Mouse (Mus musculus) brain, embryonic 14.5 days (tissue): Measurements from ENCODE around the gene Btbd11. TPM values are rescaled to one million over a fixed set of nuclear protein-coding genes. Genes with fewer than 3 reads are reported as not detected.

ENCODE experiments used
- DNase-seq: peaks from one replicate; pipeline ENCODE4 v3.0.0-alpha.2; 2011; ENCODE audit warnings: low read depth
- CTCF ChIP-seq: fragments of 200-500 bp; IDR thresholded peaks from 2 replicates; pipeline ENCODE4 v1.5.1; 2012; ENCODE audit warnings: inconsistent platforms, mild to moderate bottlenecking, moderate library complexity, borderline replicate concordance; ENCODE audit not compliant: insufficient read depth, insufficient read length; ENCODE audit errors: extremely low read depth
- POLR2A ChIP-seq: fragments of 200-500 bp; IDR thresholded peaks from 2 replicates; pipeline ENCODE4 v1.6.1; 2012; ENCODE audit warnings: mild to moderate bottlenecking, inconsistent platforms, borderline replicate concordance; ENCODE audit not compliant: poor library complexity, insufficient read depth, insufficient read length, severe bottlenecking; ENCODE audit errors: extremely low read depth
- polyA plus RNA-seq: library from polyadenylated mRNA; depleted of rRNA; stranded (reverse); fragments of >200 nt; gene quantifications from 2 replicates; pipeline ENCODE4 v1.2.3, GENCODE M21; 2012

Btbd11 gene
- polyA plus RNA-seq, 1 experiment = 24.5 TPM

DNA sequence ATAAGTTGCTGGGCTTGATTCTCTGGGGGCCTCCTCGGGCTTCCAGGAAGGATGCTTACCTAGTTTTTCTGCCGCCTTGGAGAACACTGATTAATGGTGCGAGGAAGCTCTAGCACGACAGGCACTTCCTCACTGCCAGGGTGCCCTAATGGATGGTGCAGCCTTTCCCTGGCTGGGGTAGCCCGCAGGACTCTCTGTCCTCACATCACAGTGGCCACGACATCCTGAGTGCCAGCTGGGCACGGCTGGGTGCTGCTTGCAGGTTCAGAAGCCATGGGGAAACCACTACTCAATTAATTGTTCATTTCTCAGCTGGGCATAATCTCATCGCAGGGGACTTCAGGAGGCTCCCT is 79.8 kb downstream of the Btbd11 start:
- TF ChIP-seq POLR2A (no peak), CTCF (no peak)
- DNase-seq = no peak

DNA sequence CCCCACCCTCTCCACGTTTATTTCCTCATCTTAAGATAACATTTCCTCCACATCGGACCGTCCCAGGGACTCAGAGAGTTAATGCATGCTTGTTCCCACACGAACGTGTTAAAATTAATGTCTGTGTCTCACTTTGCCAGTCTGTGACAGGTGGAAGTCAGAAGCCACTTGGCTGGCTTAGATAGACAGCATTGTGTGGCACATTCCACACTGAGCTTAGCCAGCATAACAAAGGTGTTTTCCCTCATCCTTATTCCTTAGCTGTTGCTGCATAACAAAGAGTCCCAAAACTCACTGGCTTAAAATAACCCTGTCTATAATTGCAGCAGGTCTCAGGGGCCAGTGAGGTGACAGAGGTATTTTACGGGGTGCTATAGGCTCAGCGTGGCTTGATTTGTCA is 80.8 kb downstream of the Btbd11 start:
- TF ChIP-seq CTCF (no peak), POLR2A (no peak)
- peak; percentile 31 for DNase-seq

DNA sequence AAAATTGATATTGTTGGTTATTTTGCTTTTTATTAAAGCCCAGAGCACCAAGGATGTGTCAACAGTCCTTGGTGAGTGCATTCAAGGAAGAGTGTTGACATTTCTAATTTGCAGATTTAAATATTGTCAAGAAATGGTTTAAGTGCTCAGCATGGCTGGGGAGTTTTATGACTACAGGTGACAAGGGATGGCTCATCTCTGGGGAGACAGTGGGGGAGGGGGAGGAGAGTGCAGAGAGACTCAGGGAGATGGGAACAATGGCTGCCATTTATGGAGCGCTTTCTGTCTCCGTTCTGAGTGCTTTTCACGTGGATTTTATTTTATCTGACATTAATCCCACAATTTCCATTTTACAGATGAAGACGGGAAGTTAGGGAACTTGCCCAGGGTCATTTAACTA is 81.9 kb downstream of the Btbd11 start:
- TF ChIP-seq CTCF = no peak
- no peak for TF ChIP-seq POLR2A
- peak; percentile 53 for DNase-seq

DNA sequence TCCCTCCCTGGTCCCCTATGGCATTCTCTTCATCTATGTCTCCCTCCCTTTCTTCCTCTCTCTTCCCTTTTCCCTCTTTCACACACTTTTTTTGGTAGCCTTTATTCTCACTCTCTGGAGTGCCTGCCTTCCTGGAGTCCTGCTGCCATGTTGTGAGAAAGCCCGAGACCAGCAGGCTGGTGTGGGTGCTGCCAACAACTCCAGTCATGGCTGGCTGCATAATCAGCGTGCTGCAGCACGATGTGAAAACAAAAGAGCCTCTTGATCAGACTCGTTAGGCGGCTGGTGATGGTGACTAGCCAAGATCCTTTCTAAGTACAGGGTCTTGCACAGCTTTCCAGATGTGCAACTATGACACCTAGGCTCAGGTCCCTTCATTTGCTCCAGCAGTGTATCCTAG is 82.7 kb downstream of the Btbd11 start:
- TF ChIP-seq CTCF = no peak
- no peak for TF ChIP-seq POLR2A
- peak; percentile 73 for DNase-seq

DNA sequence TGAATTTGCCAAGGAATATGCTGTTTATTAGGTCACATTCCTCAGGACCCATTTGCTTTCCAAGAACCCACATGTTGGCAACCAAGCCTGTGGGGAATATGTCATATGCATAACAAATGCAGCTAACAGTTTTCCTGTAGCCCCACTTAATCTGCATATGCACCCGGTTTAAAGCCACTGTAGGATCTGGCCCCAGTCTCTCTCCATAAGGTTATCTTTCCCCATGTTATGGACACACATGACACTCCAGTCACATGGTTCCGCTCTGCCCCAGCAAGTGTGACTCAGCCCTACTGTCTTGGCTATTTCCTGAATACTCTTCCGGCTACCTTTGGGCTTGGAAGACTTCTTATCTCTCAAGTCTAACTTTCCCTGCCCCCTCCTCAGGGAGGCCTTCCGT is 86.7 kb downstream of the Btbd11 start:
- peak; percentile 37 for DNase-seq
- TF ChIP-seq POLR2A (no peak), CTCF (no peak)

DNA sequence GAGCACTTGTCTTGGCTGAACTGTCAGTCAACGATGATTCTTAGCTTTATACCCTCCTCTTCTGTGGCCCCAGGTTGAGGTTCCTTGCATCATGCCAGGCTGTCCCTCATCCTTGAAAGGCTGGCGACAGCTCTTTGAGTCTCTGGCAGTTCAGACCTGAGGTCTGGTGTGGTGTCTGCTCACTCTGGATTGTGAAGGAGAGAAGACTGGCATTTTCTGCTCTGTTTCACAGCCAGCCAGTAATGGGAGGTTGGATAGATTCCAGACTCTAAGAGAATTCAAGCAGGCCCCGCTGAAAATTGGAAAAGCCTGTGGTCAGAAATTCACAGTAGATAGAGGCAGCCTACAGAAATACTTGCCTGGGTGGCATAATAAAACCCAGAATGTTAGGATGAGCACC is 87.3 kb downstream of the Btbd11 start:
- peak; percentile 87 for DNase-seq
- TF ChIP-seq POLR2A (no peak), CTCF (no peak)

DNA sequence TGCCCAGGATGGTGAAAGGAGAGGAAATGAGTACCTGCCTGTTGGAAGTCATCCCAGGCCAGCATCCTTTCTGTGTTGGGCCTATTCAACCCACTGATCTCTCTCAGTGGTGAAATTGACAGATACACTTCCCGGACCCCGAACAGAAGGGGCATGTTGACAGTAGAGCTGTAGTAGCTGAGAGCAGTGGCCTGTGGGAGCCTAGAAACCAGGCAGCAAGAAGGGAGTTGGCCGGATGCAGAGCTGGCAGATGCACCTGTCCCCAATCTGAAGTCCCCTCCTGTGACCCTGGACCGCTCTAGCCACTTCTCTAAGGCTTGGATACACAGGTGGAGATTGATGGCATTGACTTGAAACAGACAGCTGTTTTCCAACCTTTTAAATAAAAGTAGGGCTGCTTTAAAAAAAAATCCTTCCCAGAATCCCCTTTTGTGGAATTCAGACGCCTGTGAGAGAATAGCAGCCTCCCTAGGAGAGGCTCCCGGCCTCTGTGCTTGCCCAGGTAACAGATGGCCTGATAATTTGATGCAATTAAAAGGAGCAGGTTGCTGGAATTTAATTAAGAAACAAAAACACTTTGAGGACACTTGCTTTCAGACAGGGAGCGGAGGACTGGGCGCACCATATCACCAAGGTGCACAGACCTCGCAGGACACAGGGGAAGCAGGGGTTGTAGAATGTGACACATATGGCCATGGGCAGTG is 89.2 kb downstream of the Btbd11 start:
- TF ChIP-seq CTCF (no peak), POLR2A (no peak)
- peak; percentile 75 for DNase-seq

DNA sequence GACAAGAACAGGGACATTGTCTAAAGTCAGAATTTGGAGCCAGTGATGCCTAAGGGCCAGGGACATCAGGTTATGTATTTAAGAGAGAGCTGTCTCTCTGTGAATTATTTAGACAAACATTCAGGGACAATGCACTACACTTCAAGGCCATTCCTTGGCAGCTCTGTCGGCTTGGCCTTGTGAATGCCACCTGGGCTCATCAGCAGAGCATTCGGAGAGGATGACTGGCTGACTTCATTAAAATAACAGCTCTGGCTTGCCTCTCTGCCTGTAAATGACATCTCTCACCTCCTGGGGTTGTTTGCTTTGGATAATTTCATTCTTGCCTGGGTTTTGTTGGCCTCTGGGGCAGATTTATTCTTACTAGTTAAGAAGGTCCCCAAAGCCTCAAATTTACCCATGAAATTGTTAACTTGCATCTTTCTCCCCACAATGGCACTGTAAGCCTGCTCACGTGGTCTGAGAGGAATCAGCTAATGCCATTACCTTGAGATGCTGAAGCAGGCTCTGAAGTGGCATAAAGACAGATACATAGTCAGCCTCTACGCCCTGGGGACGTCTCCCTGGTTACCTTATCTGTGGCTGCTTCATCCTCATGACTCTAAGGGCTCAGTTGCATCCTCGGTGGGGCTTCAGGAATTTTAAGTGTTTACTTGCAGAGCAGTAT is 93.5 kb downstream of the Btbd11 start:
- TF ChIP-seq CTCF = no peak
- TF ChIP-seq POLR2A = no peak
- peak; percentile 59 for DNase-seq

DNA sequence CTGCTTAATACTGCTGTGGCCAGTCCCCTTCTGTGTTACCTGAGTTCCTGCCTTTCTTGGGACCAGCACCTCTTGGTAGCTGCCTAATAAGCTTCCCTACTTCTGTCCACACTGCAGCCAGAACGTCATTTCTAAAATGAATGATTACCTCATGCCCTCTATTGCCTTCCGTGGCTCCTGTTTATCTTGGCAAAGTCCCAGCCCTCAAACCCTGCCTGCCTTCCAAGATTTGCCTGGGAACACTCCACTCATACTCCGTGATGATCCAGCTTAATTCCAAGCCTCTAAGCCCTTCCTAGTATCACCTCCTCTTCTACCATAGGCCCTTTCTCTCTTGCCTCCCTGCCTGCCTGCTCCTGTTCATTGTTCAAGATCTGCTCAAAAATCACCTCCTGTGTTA is 94.5 kb downstream of the Btbd11 start:
- TF ChIP-seq POLR2A = no peak
- TF ChIP-seq CTCF = no peak

DNA sequence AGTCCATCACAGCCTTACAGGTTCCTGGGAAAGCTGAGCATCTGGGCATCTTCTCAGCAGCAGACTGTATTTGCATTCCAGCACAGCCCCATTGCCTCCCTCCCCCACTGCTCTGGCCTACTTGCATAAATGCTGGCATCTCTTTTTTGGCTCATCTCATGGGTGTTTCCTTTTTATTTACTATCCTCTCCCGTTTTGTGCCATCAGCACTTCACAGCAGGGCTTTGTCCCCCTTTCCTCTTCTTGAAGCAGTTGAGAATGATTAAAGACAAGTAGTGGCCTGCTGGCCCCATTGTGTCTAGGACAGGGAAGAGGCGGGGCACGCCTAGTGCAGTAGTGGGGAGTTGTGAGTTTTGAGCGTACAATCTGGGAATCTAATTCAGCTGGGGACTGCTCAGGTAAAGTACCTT is 95.5 kb downstream of the Btbd11 start:
- peak; percentile 66 for DNase-seq
- TF ChIP-seq CTCF = no peak
- TF ChIP-seq POLR2A = no peak

More for the DNA sequence above, 94.5 kb downstream of the Btbd11 start:
- no peak for DNase-seq

DNA sequence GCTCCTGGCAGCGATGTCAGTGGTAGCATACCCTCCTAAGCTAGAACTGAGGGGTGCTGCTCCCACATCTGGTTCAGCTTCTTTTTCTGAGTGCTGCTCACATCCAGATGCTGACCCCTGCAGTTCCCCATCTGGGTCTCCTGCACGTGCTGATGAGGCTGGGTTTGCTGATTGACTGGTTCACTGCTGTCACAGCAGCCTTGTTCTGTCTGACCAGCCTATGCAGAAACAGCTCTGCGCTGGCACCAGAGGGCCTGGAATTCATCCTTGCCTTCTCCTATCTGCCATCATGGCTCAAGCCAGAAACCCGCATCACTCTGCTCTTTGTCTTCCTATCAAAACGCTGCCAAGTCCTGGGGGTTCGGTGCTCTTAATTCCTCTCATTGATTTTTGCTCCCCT is 95.9 kb downstream of the Btbd11 start:
- no peak for TF ChIP-seq CTCF
- TF ChIP-seq POLR2A = no peak
- DNase-seq = no peak

DNA sequence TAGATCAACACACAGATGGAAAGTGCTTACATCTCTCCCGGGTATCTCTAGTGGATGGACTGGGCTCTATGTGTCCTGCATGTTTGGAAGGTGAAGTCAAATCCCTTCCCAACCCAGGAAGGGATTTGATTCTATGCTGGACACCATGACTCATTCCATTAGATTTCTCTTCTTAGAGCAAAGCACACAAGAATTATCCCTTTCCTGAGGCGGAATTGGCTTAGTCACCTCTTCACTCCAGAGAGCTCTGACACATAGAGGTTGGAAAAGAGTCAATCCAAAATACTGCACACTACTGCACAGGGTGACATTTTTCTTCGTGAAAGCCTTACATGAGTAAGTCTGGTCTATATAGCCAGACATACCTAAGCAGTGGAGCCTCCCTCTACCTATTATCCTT is 99.8 kb downstream of the Btbd11 start:
- DNase-seq = no peak
- TF ChIP-seq POLR2A = no peak
- TF ChIP-seq CTCF = no peak

DNA sequence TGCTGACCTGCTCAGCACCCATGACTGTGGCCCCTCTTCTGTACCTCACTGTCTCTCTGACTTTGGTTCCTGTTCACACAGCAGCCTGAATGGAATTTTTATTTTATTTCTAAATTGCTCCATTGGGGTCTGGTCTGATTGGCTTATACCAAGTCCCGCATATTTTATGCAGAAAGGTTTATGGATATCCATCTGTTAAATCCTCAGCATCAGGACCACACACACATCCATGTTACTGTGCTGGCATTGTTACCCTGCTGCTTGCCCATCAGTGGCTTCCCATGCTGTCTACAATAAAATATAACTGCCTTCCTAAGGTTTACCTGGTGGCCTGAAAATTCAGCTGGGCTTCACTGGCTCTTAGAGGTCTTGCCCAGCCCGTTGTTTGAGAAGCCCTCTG is 106.0 kb downstream of the Btbd11 start:
- TF ChIP-seq CTCF (no peak), POLR2A (no peak)
- DNase-seq = peak; percentile 35

DNA sequence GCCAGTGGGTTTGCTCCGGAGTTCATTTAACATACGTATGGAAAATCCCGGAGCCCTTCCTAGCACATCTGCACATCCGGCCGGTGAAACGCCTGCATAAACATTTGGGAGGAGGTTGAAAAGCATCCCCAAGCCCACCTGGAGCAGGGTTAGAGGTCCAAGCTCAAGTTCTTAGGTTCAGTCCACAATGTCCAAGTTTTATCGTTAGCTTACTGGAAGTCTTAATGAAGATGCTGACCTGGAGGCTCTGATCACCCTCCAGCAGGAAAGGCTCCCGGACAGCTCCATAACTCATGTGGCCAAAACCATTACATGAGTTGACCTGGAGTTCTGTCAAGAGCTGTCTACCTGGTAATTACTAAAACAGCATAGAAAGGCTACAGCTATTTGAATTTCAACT is 109.7 kb downstream of the Btbd11 start:
- TF ChIP-seq CTCF (no peak), POLR2A (no peak)

More for the DNA sequence above, 109.7 kb downstream of the Btbd11 start:
- no peak for DNase-seq
